Mouse (Mus musculus) CD4-positive, CD25-positive, alpha-beta regulatory T cell, adult 4 months (primary cell): ENCODE measurements around the gene Ptpre. TPM values are rescaled to one million over a fixed set of nuclear protein-coding genes. Genes with fewer than 3 reads are reported as not detected.
"Not testable (repeated sequence)": the region's sequence is repeated elsewhere in the genome, so short reads cannot be mapped to it uniquely, and the experiment has no call there.

Source experiments
- ATAC-seq: one replicate; pipeline ENCODE4 v1.8.0; 2017
- polyA plus RNA-seq, 2 experiments: library from polyadenylated mRNA; unstranded; fragments of 100-300 nt; shearing (Covaris generic); gene quantifications; one replicate each; pipeline ENCODE4 v1.2.1; 2017

Gene Ptpre
- polyA plus RNA-seq, result 10 to 100 TPM; 36.3 to 38.2 TPM

DNA sequence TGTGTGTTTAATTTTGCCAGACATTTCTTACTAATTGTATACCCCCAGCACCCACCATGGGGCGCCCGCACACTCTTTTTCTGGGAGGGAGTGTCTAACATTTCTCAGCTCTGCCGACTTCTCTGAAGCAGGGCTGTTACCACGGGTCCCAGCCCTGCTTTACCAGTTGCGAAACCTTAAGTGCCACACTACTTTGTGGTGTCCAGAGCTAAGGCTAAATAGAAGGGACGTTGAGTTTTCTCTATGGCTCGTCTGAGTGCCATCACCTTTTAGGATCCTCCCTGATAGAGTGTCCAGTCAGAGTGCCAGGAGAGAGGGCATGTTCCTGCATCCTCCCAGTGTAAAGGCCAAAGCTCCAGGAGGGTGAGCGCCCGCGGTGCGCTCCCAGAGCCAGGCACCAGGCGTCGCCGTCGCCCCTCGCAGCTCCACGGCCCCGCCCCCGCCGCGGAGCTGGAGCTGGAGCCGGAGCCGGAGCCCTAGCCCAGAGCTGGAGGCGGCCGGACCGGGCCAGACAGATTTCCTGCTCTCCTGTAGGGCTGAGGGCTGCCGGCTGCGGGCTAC lies at the start of gene Ptpre:
Ptpre (plus strand) TSS at position 141 of the 561 bp plus-strand sequence.
- ATAC-seq, result peak; percentile 63

DNA sequence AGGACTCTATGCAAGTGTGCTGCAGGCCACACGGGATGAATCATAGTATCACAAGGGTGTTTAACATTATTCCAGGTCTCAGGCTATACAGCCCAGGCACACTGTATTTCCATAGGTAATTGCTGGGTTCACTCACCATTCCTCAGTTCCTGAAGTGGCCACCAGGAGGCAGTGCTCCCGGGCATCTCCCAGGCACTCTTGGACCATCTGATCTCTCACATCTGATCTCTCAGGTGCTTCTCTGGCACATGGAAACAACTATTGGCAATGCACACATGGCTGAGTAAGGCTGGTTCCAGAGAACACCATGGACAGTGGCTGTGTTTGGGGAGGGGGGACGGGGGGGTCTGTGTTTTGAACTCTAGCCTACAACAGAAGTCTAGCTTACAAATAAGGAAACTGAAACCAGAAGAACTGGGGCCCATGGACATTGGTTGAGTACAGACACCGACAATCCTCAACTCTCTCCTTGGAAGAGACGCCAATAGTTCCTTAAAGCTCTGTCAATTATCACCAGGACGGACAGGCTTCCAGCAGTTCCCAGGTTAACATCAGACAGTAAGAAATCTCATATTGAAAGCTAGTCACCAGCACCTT lies 49.0 kb upstream of the Ptpre start:
- no peak for ATAC-seq

DNA sequence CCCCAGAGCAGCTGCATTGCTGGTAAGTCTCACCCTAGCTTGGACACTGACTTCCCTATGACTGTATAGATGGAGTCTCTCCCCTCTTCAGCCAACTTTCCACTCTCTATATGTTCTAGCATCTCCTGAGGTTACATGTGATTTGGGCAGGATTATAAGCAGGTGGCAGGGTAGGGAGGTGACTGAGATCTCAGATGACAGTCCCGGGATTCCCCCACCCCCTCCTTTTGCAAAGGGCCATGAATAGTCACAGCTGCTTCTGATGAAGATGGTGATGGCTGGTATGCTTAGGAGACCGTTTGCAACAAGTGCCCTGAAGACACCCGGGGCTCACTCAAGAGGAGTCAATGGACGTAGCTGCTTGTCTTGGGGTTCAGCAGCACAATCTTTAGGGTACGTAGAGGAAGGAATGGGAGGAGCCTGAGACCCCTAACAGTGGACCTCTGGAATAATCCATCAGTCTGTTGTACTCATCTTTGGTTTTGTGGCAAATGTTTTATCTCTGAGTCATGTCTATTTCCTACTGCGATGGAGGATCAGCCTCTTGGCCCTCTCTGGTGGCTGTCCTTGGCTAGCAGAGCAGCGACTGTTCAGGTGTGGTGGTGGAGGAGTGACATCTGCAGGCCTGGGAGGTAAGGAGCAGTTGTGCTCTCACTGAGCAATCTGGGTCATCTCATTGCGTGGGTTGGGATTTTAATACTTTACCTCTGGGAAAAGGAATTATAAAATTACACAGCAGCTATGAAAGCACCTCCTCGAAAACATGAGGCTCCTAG lies 47.4 kb upstream of the Ptpre start:
- peak; percentile 57 for ATAC-seq

DNA sequence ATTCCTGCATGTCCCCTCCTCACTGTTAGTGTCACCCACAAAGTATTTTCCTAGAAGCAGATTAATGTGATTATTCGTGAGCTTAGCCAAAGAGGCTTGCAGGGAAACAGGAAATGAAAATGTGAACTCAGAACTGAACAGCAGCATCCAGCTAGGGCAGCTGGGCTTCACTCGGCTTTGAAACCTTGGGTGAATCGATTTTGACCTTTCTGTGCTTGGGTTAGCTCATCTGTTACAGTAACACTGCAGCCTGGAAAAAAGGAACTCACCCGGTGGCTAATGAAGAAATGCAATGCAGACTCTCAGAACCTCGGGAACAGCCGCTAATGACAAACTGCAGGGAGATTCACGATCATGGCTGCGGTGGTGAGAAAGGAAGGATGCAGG lies 46.8 kb upstream of the Ptpre start:
- ATAC-seq, result no peak

DNA sequence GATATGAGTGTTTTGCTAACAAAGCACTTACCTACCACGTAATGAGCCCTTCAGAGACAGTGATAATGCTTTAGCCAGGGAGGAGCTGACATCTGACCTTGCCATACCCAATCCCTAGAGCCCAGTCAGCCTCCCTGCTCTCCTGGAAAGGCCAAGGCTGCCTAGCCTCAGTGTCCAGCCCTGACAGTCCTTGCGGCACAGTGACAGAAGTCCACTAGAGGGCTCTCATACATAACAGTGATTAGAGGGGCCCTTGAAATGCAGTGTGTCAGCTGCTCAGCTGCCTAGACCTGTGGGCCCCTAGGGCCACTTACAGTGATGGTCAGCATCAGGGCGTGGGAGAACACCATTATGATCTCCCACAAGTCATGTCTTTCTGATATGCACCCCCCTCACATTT lies 42.0 kb upstream of the Ptpre start:
- ATAC-seq, result no peak

DNA sequence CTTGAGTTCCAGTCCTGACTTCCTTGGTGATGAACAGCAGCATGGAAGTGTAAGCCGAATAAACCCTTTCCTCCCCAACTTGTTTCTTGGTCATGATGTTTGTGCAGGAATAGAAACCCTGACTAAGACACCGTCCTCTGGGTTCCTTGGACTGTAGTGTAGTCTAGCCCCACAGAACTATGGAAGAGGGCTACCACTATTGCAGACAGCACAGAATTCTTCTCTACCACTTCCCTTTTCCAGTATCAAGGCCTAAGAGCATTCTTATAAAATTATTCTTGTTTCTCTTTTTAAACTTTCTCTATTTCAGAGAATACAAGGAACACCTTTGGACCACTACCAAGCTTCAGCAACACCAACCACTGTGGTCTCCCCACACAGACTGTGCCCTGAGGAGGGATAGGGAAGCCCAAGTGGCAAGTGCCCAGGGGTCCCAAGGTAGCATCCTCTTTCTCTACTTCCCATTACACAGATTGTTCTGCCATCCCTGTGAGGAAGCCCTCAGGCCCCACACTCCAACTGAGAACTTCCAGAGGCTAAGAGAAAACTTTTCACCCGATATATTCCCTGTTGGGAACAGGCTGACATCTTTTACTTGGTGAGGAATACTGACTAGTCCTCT lies 38.6 kb upstream of the Ptpre start:
- no peak for ATAC-seq

DNA sequence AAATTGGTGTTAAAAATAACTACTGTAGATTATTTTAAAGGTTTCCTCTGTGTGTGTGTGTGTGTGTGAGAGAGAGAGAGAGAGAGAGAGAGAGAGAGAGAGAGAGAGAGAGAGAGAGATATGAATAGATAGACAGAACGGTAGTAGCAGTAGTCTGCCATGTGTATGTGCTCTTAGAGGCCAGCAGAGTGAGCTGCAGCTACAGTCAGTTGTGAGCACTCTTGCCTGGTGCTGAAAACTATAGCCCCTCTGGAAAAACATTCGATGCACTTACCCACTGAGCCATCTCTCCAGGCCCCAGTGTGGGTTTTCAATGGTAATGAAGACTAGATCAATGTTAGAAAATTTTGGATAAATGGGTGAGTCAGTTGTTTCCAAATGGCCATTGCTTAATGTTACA lies 37.9 kb upstream of the Ptpre start:
- ATAC-seq, result no peak

DNA sequence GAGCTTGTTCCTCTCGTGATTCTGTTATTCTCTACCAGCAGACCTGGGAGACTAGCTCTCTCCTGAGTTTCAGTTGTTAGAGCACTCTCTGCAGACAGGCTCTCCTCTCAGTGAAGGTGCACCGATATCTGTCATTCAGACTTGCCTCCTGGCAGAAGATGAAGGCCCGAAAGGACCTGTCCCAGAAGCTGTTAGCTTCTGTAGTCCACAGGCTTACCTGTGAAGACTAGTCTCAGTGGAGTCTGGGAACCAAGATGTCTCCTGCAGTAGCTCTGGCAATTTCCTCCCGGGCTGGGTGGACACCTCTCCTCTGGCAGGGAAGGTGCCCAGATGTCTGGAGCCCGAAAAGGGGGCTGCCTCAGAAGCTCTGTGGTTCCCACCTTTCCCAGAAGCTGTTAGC lies 30.8 kb upstream of the Ptpre start:
- ATAC-seq, result not testable (repeated sequence)

DNA sequence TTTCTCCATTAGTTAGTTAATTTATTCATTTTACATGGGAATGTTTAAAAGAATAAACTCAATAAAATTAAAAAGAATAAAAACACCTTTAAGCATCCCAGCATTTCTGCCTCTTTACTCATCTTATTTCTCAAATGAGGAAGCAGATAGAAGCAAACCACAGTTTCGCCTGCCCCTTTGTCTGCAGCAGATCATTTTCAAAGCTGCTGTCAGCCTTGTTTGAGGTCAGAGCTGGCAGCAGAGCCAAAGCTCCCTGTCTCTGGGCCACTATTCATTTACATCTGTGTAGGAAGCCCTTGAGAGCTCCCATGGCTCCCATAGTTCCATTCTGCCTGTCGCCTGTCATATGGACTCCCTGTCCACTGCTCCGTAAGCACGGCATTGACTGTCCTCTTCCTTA lies 28.7 kb upstream of the Ptpre start:
- ATAC-seq, result no peak

DNA sequence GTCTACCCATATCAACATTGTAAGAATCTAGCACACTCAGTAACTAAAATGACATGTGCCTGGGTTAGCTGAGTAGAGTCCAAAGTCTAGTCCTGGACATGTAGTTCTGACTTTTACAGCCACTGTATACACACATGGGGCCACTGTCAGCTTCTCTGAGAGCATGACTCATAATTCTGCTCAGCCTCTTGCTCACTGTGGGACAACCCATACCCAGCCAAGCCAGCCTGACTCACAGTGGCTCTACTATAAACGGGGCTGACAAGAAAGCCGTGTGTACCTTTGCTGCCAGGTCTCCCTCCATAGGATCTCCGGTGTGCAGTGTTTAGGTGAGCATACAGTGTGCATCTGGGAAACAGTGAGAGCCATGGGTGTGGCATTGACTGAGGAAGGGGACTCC lies 28.0 kb upstream of the Ptpre start:
- ATAC-seq, result no peak

DNA sequence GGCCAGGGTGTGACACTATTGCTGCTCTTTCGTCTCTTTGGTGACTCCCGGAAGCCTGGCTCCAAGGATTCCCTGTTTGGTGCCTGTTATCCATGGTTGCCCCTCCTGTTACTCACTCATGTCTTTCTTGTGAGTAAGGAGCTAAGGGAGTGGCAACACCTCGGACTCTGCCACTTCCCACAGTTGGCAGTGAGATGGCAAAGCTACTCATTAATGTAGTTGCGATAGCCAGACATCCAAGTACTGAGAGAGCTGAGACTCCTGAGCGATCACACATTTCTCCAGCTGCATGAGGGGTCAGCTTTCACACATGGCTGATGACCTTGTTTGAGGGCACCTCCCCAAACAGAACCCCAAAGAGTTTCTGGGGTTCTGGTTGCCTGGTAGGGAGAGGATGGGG lies 26.9 kb upstream of the Ptpre start:
- no peak for ATAC-seq

DNA sequence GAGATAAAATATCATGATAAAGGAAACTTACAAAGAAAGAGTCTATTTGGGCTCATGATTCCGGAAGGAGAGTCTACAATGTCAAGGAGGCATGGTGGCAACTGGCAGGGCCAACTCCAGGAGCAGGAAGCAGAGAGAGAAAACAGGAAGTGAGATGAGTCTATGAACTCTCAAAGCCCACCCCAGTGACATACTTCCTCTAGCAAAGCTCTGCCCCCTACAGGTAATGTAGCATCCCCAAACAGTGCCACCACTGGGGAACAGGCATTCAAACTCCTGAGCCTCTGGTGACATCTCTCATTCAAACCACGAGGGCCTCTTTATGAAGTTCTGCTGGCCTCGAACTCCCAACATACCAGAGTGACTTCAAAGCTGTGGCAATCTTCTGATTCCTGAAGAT lies 25.6 kb upstream of the Ptpre start:
- ATAC-seq, result no peak

DNA sequence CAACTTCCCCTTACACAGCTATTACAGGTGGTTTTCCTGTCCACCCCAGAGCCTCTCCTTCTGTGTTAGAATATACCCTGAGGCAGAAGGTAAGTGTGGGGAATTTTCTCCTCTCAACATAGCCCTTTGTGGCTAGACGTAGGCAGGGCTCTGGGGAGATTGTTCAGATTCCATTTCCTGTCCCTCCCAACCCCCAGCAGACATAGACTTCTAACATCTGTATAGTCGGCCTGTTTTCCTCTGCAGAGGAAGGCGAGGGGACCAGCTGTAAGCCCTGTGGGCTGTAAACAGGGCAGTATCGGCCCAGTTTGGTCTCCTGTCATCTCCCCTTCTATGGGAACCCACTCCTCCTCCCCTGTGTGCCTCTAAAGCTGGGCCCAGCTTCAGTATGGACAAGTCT lies 20.1 kb upstream of the Ptpre start:
- peak; percentile 91 for ATAC-seq

DNA sequence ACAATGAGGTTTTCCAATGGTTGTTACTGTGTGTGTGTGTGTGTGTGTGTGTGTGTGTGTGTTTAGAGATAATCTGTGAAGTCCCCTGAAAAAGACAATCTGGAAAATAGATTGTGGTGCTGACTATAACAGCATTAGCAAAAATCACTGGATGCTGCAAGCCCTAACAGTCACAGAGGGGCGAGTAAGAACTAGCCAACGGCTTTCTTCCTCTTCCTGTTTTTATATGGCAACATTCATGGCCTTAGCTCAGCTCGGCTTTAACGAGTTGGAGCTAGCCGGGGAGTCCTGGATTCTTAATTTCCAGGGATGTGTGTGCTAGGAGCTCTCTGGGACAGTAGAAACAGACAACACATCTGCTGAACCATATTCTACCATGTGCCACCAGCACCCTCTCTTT lies 17.0 kb upstream of the Ptpre start:
- ATAC-seq, result no peak

DNA sequence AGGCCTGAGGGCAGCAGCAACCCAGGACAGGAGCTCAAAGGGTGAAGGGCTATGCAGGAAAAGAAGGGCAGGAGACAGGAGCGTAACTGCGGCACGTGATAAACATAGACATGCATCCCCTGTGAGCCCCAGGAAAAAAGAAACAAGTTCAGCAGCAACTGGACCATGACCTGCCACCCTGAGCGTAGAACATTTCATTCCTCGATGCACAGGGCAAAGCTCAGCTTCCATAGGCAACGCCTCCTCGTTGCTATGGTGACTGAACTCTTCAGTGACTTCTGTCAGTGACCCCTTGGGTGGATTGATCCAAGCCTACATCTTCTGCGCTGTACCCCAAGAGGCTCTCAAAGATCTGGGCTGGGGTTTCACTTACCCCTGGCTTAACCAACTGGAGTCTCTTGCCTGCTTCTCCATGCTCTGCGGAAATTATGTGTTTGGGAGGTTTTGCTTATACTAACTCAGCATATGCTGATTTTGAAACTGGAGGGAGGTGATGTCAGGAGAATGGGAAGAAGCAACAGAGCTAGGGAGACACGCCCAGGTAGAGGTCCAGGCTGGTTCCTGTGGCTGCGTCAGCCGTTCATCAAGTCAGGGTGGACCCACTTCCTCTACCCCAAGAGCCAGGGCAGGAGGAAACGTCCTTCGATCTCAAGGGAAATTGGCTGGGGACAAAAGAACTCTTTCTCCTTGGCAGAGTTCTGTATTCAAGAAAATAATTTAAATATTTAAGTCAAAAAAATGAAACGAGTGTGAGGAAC lies 15.3 kb upstream of the Ptpre start:
- ATAC-seq, result no peak

DNA sequence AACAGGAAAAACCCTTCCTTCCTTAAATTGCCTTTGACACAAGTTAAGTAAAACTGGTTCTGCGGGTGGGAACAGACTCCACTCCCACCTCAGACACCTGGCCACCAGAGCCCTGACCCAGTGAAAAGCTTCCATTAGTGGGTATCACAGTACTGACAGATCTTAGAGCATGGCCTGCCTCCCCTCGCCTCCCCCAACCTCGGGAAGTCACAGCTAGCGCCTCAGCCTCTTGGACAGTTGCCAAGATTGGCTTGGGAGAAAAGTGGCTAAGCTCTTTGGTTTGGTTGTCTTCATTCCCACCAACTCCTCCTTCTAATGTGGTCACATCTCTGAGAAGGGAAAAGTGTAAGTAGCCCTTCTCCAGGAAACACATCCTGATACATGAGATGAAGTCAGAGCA lies 13.3 kb upstream of the Ptpre start:
- no peak for ATAC-seq

DNA sequence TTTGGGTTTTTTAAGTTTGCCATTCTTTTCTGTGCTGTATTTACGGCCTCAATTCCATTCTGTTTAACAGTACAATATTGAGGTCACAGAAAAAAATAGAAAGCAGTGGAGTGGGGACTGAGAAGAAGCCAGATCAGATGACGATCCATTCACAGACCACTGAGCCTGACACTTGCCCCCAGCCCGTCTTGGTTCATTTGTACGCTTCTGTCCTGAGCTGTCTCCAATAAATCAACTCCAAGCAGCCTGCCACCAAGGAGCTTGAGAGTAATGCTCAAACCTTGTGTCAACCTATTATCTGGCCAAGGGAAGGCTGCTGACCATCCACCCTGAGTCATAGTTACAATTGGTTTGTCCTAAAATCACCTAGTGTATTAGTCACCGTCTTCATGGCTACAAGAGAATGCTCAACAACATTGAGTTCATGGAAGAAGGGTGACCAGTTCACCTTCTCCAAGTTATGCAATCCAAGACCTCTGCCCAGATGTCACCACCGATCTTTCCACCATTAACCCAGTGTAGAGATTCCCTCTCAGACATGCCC lies 12.8 kb upstream of the Ptpre start:
- no peak for ATAC-seq

DNA sequence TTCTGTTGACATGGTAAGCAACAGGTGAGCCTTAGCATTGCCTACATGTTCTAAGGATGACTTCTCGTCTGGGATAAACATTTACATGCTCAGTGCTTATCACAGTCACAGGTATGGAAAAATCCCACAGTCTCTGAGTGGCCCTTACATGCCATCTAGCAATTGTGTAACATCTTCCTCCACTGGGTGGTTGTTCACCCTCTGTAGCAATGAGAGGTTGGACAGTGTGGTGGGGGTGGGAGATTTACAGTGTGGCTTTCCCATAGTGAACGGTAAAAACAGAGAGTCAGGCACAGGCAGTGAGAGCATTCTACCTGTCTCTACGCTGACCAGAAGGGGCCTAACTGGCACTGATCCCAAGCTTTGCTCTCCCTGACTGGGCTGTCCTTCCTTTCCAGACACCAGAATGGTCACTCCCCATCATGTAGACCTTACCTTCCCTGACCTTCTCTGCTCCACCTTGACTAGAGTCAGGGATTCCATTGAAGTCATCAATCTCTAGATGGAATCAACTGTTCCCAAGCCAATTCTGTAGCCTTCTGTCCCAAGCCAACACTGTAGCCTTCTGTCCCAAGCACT lies 10.6 kb upstream of the Ptpre start:
- ATAC-seq, result no peak

DNA sequence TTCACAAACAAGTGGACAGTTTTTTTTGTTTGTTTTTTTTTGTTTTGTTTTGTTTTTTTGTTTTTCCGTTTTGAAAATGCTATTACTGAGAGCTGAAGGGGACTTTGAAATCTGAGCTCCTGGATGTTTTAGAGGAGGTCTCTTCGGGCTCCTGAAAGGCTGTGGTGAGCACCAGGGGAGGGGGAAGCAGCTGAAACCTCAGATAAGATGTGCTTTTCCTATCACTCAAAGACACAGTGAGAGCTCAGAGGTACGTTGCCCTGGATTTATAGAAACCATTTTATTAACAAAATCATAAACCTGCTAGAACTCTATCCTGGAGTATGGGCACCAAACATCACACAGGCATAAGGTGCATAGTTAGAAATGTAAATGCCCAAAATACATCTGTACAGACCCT lies 10.1 kb upstream of the Ptpre start:
- no peak for ATAC-seq

DNA sequence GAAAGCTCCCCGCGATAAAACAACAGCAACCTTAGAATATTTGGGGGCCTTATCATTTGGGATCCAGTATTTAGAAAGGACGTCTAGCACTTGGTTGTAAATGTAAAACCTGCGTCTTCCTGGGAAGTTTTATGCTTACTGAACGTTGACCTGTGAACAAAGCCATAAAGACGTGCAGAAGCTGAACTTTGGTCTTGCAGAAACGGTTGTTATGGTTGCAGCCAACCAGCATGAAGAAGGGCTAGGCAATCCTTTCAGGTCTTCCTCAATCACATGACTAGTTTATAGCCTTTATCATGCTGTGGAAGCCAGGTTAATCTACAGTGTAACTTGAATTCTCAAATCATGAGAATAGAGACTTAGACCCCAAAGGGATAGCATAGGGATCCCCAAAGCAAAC lies 8.8 kb upstream of the Ptpre start, which contains the start of gene Clrn3:
Clrn3 (minus strand) TSS at position 140 of the 400 bp plus-strand sequence.
- no peak for ATAC-seq

DNA sequence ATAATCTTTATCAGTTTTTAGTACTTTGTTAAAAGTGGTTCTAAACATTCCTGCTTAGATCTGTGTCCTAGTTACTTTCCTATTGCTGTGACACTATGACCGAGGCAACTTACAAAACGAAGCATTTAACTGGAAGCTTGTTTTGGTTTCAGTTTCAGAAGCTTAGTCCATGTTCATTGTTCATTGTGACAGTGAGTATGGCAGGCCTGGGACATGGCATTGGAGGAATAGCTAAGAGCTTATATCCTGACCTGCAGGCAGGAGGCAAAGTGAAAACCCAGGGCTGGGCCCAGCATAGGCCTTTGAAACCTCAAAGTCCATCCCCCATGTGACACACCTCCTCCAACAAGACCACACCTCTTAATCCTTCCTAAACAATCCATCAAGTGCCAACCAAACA lies 8.2 kb upstream of the Ptpre start:
- no peak for ATAC-seq

DNA sequence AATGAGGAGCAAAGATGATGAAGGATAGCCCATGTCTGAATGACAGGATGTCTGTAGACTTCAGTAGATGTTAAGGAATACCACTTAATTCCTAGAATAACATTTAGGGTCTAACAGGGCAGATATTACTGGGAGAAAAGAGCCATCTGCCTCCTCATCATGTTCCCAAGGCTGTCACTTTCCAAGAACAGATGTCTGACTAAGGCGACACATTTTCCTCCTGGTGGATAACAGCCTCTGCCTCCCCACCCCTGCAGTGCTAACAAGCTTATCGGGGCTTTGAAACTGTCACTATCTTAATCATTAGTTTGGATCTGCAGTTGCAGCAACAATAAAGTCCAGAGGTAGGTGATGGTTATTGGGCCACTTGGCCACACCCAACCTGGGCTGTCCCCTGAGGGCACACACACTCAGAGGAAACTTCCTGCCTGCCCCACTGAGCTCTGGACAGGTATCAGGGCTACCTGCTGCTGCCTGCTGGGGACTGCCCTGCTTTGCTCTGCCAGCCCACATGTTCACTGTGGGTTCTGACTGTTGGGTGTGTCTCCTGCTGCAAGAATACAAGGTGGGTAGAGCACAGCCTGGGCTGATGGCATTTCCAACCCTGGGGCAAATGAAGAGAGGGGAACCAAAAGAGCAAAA lies 2.6 kb upstream of the Ptpre start:
- ATAC-seq, result no peak
